Mouse (Mus musculus) frontal cortex, postnatal 25 days (tissue): Measurements from ENCODE around the gene Lama5.

Experiments used
- DNase-seq, 2 experiments: peaks; one replicate each; pipeline ENCODE4 v3.0.0; 2022; ENCODE audit warnings: low spot score in 2 of 2

Lama5 gene

DNA sequence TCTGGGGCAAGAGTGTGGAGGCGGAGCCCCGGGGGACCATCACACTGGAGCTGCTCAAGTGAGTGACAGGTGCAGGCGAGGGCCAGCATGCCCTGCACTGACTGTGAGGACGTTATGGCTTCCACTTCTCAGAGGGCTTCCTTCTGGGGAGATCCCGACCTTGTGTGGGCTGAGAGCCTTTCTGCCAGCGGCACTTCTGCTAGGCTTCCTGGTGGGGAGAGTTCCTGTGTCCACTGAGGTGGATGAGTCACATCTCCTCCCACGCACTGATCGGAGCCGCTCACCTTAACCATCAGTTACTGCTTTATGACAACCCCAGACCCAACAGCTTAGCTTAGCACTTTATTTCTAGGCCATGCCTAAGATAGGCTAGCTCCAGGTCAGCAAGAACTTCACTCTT lies 77.1 kb downstream of the Lama5 start:
- no peak for DNase-seq

DNA sequence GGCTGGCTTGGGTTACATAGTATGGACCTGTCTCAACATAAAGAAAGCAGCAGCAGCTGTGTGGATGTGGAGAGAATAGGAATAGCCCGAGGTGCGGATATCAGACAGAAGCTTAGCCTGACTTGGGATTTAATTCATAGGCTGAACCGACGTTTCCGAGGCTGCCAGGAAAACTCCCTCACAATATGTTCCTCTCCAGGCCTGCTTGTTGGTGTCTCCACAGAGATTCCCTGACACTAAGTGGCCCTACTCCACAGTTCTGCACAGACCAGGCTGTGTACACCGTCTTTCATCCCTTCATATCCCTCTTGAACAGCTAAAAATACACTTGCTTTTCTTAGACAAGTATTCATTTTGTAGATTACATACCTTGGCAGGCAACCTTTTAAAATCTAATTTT lies 78.3 kb downstream of the Lama5 start:
- no peak for DNase-seq

DNA sequence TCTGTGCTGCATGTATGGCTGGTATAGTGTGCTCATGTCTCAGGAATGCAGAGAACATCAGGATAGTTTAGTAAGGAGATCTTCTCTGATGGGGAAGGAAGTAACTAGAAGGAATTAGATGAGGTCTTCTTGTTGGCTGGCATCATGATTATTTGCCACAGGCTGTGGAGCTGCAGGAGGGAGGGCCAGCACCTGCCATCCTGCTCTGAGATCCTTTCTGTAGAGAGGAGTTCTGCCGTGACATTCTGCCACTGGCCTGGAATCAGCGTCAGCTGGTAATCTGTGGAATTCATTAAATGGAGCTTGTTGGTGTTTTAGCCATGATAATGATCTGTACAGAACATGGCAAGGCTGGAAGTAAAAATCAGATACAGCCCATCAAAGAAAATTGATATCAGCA lies 79.6 kb downstream of the Lama5 start:
- no peak for DNase-seq

DNA sequence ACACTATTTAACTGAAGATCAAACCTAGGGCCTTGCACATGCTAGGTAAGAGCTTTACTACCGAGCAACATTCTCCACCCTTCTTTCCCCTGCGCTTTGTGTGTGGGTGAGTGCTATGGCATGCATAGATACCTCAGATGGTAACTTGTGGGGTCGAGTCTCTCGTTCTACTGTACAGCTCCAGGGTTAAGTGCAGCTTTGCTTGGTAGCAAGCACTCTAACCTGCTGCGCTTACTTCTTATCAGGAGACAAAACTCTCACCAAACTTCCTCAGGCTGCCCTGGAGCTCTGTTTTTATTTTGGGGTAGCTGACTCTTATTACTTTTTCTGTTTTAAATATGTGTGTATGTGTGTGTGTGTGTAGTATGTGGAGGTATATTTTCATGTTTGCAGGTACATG lies 90.2 kb downstream of the Lama5 start:
- DNase-seq, result no peak

DNA sequence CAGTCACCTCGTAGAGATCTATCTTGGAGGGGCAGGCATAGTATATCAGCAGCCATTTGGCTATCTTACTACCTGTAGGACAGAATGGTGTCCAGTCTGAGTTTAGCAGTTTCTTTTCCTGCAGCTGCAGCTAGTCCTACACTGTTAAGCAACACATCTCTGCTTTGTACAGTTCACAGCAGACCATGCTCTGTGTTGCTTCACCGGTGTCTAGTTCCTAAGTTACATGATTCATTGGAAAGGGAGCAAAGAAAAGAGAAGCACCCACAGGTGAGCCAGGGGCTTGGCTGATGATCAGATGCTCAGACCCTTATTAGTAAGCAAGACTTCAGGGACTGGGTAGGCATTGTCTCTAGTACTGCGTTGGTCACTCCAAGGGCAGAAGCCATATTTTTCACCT lies 91.7 kb downstream of the Lama5 start:
- DNase-seq, result no peak

DNA sequence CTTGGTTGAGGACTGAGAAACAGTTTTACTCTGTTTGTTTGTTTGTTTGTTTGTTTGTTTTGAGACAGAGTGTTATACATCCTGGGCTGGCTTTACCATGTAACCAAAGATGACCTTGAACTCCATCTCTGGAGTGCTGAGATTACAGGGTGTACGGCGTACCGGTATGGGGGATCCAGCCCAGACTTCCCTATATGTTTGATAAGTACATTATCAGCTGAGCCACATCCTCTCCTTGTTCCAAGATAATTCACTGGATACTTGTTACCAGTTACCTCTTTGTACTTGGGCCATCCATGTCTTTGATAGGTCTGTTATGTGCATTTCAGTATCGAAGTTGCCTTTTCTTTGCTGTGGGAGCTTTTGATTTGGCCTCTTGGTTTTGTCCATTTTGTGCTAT lies 92.4 kb downstream of the Lama5 start:
- no peak for DNase-seq

DNA sequence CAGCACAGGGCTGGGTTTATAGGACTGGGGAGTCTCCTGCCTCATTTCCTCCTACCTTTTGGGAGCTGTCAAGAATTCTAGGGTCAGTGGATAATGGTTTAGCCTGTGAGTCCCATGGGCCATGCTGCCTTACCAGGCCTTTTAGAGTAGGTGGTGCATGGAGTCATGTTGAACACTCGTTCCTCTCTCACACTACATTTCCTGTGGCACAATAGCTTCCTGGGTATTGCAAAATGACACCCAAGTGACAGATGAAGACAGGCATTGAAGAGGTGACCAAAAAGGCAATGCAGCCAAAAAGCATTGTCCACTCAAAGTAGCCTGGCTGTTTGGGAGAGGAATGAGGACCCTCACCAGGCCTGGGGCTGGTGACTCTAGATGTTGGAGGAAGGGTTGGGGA lies 98.0 kb downstream of the Lama5 start:
- DNase-seq, result no peak
